Mouse (Mus musculus) thymus, postnatal 4 days (tissue): ENCODE results near the gene Tmem119.

Experiments
- DNase-seq: peaks from one replicate; pipeline ENCODE4 v3.0.0; 2021

Gene Tmem119

GRCm38 (mm10) chr5:113800280-113800679 lies at the start of gene Tmem119:
Gene Tmem119, minus strand, starts transcription at chr5:113800516.
- no peak for DNase-seq

DNA sequence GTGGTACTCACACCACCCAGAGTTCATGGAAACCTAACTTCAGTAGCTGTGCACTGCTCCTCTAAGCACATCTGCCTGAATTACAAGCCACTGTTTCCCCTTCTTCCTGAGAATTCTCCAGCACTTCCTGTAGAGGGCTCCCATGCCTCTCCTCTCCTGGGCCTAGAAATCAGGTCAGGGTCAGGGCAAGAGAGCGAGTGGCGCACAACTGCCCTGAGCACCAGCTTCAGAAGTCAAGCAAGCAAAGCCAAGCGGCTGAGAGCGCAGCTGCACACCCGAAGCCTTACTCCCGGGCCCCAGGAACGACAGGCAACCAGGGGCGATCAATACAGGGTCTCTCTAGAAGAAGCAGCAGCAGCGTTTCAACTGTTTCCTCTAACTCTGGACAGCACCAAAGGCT lies 47.3 kb upstream of the Tmem119 start:
- no peak for DNase-seq

DNA sequence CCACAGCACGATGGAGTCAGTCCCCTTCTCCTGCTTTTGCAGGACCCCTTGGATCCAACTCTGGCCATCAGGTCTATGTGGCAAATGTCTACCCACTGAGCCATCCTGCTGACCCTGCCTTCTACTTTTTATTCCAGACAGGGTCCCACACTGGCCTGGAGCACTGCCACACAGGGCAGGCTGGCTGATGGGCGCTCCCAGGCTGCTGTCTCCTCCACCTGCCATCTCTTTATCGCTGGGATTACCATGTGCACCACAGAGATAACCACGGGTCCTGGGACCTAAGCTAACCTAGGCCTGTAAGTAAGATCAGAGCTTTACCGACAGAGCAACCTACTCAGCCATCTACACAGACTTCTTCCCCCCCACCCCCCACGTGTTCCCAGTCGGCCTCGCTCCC lies 46.3 kb upstream of the Tmem119 start:
- DNase-seq = no peak

- DNase-seq = no peak
Measured at GRCm38 (mm10) chr5:113845627-113846026, 45.3 kb upstream of the Tmem119 start.

DNA sequence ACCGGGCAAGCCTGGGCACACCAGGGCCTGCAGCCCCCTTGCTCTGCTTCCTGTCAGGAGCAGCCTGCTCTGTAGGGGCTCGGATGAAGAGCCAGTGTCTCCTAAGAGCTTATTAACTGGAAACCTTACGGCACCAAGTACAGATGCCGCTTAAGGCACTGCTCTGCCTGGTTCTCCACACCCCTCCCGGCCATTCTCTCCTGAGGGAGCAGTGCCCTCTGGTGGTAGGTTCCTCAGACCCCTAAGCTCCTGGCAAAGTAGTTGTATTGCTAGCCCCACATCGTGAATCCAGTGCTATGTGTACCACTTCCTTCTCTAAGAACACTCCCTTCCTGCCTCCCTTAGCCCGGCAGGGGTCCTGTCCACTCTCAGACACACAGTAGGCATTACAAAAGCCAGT lies 44.4 kb upstream of the Tmem119 start:
- peak; percentile 96 for DNase-seq

GRCm38 (mm10) chr5:113844106-113844505 lies 43.8 kb upstream of the Tmem119 start:
- no peak for DNase-seq

- no peak for DNase-seq
Measured at GRCm38 (mm10) chr5:113842906-113843305, 42.6 kb upstream of the Tmem119 start.

GRCm38 (mm10) chr5:113842244-113842643 lies 41.9 kb upstream of the Tmem119 start:
- no peak for DNase-seq

DNA sequence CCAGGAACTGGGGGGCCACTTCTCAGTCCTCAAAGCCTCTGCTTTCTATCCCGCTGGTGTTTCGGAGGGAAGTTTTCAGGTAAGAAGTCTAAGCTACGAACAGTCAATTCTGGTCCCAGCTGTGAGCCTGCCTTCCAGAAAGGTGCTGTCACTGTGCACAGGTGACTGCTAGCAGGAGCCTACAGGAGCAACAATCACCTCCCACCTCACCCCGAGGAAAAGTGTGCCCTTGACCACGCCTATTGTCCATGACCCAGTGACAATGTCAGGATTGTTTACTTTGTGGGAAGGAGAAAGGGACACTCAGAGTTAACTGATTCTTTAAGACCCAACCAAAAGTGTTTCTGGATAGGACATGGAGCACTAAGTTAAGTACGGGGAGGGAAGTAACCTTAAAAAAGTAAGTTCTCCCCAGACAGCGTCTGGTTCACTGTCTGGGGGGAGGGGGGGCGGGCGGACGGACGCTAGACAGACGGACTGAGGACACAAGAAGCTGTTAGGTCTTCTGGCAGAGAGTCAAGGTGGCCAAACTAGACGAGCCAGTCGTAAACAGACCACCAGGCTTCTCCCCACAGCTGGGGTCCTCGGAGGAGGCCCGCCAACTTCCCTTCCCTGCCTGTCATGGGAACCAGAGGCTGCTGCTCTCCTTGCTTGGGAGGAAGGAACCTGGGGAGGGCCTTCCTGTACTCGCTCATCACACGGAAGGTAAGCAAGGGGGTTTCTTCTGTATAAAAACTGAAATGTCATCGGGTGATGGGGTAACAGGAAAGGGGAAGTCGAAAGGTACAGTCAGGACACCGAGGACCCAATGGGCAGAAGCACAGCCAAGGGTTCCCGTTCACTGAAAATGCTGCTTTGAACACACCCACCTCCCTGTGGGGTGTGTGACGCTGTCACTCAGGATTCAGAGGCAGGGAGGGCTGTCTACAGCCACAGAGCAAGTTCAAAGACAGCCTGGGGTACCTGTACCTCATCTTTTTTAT lies 41.2 kb upstream of the Tmem119 start:
- no peak for DNase-seq

- DNase-seq = no peak
Measured at GRCm38 (mm10) chr5:113840443-113840842, 40.1 kb upstream of the Tmem119 start.

- peak; percentile 55 for DNase-seq
Measured at GRCm38 (mm10) chr5:113836961-113837360, 36.6 kb upstream of the Tmem119 start.

GRCm38 (mm10) chr5:113833316-113833947 lies 33.1 kb upstream of the Tmem119 start:
- DNase-seq = peak; percentile 53

- DNase-seq = peak; percentile 76
Measured at GRCm38 (mm10) chr5:113832490-113832901, 32.2 kb upstream of the Tmem119 start, which contains the start of gene Selplg. Gene Selplg, minus strand, starts transcription at chr5:113832644.

GRCm38 (mm10) chr5:113831741-113832140 lies 31.4 kb upstream of the Tmem119 start:
- DNase-seq = peak; percentile 50

- DNase-seq = no peak
Measured at GRCm38 (mm10) chr5:113830796-113831195, 30.5 kb upstream of the Tmem119 start.

DNA sequence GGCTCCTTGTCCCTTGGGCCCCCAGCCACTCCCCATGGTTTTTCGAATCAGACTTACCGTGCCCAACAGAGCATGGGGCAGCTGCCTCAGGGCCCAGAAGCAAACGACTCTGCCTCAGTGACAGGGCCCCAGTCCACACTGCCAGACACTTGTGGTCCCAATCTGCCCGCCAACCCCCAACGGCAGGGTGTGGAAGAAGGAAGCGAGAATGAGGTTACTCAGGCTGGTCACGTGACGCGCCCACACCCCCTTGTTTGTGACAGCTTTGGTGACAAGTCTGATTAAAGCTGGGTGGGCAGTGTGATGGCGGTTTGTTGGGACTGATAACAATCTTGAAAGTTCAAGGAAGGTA lies 30.0 kb upstream of the Tmem119 start:
- peak; percentile 94 for DNase-seq

- DNase-seq = no peak
Measured at GRCm38 (mm10) chr5:113829566-113830291, 29.4 kb upstream of the Tmem119 start.

GRCm38 (mm10) chr5:113828481-113828880 lies 28.2 kb upstream of the Tmem119 start:
- DNase-seq = peak; percentile 73

DNA sequence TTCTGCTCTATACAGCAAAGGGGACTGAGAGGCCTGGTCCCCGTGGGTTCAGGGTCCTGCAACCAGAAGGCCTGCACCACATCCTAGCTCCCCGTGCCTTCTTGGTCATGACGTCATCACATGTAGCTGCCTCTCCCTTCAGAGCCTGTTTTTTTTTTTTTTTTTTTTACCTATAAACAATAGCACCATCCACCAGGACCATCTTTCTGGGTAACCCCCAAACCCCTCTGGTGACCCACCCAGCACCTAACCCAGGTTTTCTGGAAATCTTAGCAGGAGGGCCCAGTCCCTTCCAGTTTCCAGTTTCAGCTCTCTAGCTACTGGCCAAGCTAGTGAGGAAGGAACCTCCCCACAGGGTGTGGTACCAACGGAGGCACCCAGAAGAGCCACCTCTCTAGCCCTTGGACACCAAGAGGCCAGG lies 27.7 kb upstream of the Tmem119 start:
- DNase-seq = no peak

- DNase-seq = no peak
Measured at GRCm38 (mm10) chr5:113826619-113827018, 26.3 kb upstream of the Tmem119 start.

DNA sequence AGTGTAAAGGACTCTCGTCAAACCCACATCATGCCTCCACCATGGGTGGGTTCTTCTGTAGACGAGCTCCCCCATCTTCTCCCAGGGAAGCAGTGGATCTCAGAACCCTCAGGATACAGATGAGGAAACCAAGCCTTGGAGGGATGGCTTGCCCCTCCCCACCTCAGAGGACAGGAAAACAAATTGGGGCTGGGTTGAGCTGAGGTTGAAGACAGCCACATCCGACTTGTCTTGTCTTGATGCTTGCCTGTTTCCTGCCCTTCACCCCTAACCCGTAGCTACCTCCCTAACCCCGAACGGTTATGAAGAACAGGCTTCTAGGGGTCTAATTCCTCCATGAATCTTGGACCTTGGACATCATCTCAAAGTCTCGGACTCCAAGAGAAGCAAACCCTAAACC lies 25.2 kb upstream of the Tmem119 start:
- DNase-seq = peak; percentile 64

DNA sequence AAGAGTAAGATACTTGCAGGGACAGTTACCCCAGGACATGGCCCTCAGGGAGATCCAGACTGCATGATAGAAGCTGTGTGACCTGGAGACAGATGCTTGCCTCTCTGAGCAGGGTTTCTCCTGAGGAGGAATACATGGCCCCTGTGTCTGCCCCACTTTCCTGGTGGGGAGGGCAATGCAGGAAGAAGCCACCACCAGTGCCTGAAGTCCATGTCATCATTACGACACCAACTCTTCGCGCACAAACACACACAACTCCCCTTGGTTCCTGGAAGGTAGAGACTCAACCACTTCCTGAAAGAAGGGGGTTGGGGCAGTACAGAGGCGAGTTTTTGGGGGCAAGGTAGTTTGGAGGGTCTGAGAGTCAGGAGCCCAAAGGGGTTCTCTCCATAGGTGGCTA lies 23.9 kb upstream of the Tmem119 start:
- peak; percentile 52 for DNase-seq

DNA sequence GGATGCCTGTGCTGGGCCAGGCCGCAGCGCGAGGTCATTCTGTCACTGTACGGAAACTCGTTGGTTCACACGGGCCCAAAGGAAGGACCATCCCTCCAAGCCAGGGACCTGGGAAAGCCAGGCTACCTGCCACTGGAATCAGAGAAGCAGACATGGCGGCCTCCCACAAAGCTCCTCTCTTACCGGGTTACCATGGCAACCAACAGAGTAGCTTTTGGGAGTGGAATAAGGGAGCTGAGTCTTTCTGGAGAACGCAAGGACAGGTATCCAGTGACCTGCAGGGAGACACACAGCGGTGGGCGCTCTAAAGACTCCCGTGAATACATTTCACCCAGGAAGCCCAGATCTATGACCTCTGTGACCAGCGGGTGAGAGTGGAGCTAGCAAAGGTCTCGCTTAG lies 18.3 kb upstream of the Tmem119 start:
- DNase-seq = no peak
